Mouse (Mus musculus) lung, postnatal 0 days (tissue): ENCODE measurements around the gene Parp8.
A peak's percentile ranks its signal among the peaks of the same experiment; 100 is the strongest.

ENCODE experiments used
- CTCF ChIP-seq: IDR thresholded peaks from 2 replicates; pipeline ENCODE4 v1.5.1; 2016; ENCODE audit warnings: antibody characterized with exemption, mild to moderate bottlenecking
- EP300 ChIP-seq: IDR thresholded peaks from 2 replicates; pipeline ENCODE4 v1.6.1; 2016; ENCODE audit warnings: antibody characterized with exemption, mild to moderate bottlenecking, control low read depth

DNA sequence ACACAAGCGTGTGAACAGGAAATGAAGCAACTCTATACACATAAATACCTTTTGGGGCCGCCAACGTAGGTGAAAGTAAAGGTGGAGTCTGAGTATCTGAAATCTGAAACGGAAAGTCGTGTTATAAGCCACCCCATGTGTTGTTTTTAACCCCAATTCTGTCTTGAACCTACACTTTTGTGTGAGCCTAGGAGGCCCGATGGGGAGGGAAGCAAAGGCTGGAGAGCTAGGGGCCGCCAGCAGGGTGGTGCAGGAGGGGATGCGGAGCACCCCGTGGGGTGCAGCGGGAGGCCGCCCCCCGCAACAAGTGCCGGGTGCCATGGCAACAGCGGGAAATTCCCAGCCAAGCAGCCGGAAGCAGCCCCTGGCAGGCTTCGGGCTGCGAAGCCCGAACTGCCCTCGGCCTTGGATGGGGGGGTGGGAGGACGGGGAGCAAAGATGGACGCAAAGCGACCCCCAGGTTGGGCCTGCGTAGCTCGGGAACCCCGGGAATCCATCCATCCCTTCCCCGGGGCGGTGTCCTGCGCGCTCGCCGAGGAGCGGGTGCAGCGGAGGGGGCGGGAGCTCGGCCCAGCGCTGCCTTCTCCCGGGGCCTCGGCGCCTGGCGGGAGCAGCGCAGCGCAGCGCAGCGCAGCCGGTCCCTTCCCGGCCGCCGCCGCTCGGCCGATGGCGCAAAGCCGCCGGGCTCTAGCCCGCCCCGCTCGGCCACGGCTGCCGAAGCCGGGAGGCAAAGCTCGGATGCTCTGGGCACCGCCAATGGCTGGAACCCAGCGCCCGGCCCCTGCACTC lies 1.0 kb downstream of the Parp8 start:
- TF ChIP-seq CTCF (peak; percentile 29; the same call in 1 of the 2 replicates), EP300 (no peak)
